Mouse (Mus musculus): Measurements from ENCODE around the gene Rapgef6. TPM values are rescaled to one million over a fixed set of nuclear protein-coding genes. Genes with fewer than 3 reads are reported as not detected.
"Not testable (repeated sequence)": the region's sequence is repeated elsewhere in the genome, so short reads cannot be mapped to it uniquely, and the experiment has no call there.

Rapgef6 gene
- polyA plus RNA-seq, 1 experiment from 2014 or later, result 34.3 TPM

DNA sequence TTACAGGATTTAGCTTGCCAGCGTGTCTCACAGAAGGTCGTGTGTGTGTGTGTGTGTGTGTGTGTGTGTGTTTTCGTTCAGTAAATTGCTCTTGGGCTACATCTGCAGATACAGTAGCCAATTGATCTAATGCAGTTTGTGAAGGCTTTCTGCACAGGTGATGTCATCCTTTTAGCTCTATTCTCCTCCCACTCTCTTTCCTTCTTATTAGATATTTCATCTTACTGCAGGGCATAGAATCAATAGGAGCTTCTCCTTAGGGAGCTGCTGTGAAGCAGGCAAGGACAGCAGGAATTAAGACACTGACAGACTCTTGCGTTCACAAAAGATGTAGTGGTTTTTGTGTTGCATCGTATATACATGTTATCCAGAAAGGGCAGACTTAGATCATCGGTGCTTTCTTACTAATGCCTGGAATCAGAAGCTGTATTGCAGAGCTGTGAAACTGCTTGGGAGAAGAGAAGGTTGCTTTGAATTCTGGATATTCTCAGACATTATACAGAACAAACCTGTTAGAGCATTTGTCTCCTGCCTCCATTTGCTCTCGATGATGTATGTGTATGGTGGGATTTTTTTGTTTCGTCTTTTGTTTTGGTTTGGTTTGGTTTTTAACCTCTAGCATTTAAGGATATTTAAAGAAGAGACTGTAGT is 73.4 kb downstream of the Rapgef6 start:
- H3K9me3 ChIP-seq (replicated peaks), result no peaks in the 10 kb centered on the region
- WGBS, result 94% methylated on average over 8 of the region's 8 CpGs
- H3K36me3 ChIP-seq, result no peaks in the 10 kb centered on the region
- no peak overlapping the region for H3K4me3 ChIP-seq
- H3K27ac ChIP-seq, result no peak overlapping the region
- no peaks in the 10 kb centered on the region for H3K27me3 ChIP-seq (ENCODE audit: low read depth, poor library complexity, severe bottlenecking)
- no peaks in the 10 kb centered on the region for H3K4me1 ChIP-seq
- no peak for DNase-seq (ENCODE audit: low spot score)

DNA sequence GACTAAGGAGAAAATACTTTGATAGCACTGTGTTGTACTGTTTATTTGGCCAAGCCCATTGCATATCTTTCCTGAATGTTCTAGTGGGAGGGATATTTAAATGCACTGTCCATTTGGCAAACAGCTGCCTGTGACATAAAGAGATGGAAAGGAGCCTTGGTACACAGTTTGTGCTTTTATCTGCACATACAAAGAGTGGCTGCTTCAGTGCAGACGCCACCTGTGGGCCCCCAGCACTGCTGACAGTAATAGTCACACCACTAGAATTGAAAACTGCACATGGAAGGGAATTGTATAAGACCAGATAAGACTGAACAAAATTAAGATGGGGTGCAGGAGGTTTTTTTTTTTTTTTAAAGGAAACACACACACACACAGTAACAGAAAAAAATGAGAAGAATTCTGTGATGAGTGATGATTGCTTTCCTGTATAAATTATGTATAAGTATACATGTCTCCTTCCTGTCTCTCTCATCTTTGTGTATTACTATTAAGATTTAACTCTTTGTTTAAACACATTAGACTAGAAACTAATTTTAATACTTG is 75.3 kb downstream of the Rapgef6 start:
- Histone ChIP-seq H3K9me3 (replicated peaks) (no peaks in the 10 kb centered on the region), H3K4me1 (no peaks in the 10 kb centered on the region), H3K4me3 (no peak overlapping the region), H3K27ac (no peak overlapping the region), H3K36me3 (no peaks in the 10 kb centered on the region), H3K27me3 (ENCODE audit: low read depth, poor library complexity, severe bottlenecking) (no peaks in the 10 kb centered on the region)
- 74% methylated on average over 1 of the region's 1 CpGs for WGBS
- DNase-seq (ENCODE audit: low spot score), result no peak

DNA sequence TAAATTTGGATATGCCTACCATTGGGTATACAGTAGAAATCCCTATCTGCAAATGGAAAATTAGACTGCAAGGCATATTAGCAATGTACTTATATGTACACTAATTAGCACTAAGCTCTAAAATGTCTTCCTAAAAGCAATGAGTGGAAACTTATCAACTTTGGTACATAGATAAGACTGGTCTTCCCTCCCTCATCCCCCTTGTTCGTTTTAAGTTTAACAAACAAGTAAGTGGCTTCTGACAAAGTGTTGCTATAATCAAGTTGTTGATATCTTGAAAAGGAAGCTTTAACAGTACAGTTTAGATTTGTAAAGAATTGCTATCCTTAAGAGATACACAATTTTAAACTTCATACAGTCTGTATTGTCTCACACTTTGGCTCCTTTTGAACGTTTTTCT is 78.5 kb downstream of the Rapgef6 start:
- Histone ChIP-seq H3K4me3 (no peak overlapping the region), H3K27ac (no peak overlapping the region), H3K9me3 (replicated peaks) (no peaks in the 10 kb centered on the region), H3K27me3 (ENCODE audit: low read depth, poor library complexity, severe bottlenecking) (no peaks in the 10 kb centered on the region), H3K36me3 (no peaks in the 10 kb centered on the region), H3K4me1 (no peaks in the 10 kb centered on the region)
- no peak for DNase-seq (ENCODE audit: low spot score)
- WGBS, result 88% methylated on average over 2 of the region's 2 CpGs

DNA sequence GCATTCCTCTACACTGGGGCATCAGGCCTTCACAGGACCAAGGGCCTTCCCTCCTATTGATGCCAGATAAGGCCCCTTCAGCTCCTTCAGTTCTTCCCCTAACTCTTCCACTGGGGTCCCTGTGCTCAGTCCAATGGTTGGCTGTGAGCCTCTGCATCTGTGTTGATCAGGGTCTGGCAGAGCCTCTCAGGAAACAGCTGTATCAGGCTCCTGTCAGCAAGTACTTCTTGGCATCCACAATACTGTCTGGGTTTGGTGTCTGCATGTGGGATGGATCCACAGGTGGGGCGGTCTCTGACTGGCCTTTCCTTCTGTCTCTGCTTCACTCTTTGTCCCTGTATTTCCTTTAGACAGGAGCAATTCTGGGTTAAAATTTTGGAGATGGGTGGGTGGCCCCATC is 80.1 kb downstream of the Rapgef6 start:
- DNase-seq (ENCODE audit: low spot score); H3K4me1 ChIP-seq; H3K9me3 ChIP-seq (replicated peaks); H3K27me3 ChIP-seq (ENCODE audit: low read depth, poor library complexity, severe bottlenecking); H3K27ac ChIP-seq; H3K36me3 ChIP-seq; H3K4me3 ChIP-seq: not testable (repeated sequence)
- 93% methylated on average over 1 of the region's 1 CpGs for WGBS

DNA sequence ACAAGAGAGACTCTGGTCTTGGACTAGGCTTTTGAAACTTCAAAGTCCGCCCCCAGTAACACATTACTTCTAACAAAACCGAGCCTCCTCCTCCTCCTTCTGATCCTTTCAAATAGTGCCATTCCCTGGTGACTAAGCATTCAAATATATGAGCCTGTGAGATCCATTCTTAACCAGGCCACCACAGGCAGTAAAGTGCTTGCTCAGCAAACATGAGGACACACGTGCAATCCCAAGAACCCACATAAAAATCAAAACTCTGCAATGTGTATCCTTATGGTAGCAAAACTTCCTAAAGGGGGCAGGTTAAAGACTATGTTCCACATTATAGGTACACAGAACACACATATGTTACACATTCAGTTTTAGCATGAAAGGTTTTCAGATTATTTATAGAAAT is 81.8 kb downstream of the Rapgef6 start:
- Histone ChIP-seq H3K36me3 (no peaks in the 10 kb centered on the region), H3K27me3 (ENCODE audit: low read depth, poor library complexity, severe bottlenecking) (no peaks in the 10 kb centered on the region), H3K4me1 (no peaks in the 10 kb centered on the region), H3K4me3 (no peak overlapping the region), H3K9me3 (replicated peaks) (no peaks in the 10 kb centered on the region), H3K27ac (no peak overlapping the region)
- DNase-seq (ENCODE audit: low spot score), result no peak
- whole genome bisulfite sequencing, result 85% methylated on average over 3 of the region's 3 CpGs

DNA sequence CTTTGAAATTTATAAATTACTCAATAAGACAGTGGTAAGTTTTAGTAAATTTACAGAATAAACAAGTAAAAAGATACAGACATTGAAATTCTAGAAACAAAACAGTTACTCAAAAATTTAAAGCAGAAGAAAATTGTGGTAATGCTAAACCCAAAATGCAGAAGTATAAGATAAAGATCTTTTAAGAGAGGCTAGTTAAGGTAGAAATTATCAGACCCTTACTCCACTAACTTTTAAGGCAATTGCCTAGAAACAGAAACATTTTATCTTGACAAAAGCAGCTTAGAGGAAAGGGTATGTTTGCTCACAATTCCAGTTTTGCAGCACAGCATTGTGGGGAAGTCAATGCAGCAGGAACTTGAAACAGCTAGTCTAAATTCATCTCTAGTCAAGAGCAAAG is 91.0 kb downstream of the Rapgef6 start:
- no peaks in the 10 kb centered on the region for H3K4me1 ChIP-seq
- H3K27ac ChIP-seq, result no peak overlapping the region
- H3K36me3 ChIP-seq, result no peaks in the 10 kb centered on the region
- H3K4me3 ChIP-seq, result no peak overlapping the region
- DNase-seq (ENCODE audit: low spot score), result no peak
- no peaks in the 10 kb centered on the region for H3K9me3 ChIP-seq (replicated peaks)
- H3K27me3 ChIP-seq (ENCODE audit: low read depth, poor library complexity, severe bottlenecking), result no peaks in the 10 kb centered on the region

- WGBS, result 87% methylated on average over 1 of the region's 1 CpGs
- no peaks in the 10 kb centered on the region for H3K9me3 ChIP-seq (replicated peaks)
- DNase-seq (ENCODE audit: low spot score), result no peak
- H3K27me3 ChIP-seq (ENCODE audit: low read depth, poor library complexity, severe bottlenecking), result no peaks in the 10 kb centered on the region
- H3K27ac ChIP-seq, result no peak overlapping the region
- H3K36me3 ChIP-seq, result no peaks in the 10 kb centered on the region
- no peak overlapping the region for H3K4me3 ChIP-seq
- no peaks in the 10 kb centered on the region for H3K4me1 ChIP-seq
Observed at GRCm38 (mm10) chr11:54614560-54614959, 91.9 kb downstream of the Rapgef6 start.

- Histone ChIP-seq H3K4me1 (no peaks in the 10 kb centered on the region), H3K27ac (no peak overlapping the region), H3K9me3 (replicated peaks) (no peaks in the 10 kb centered on the region), H3K4me3 (no peak overlapping the region), H3K27me3 (ENCODE audit: low read depth, poor library complexity, severe bottlenecking) (no peaks in the 10 kb centered on the region), H3K36me3 (peaks cover 11% of the 10 kb centered on the region; the same call in 1 of the 2 replicates)
- DNase-seq (ENCODE audit: low spot score), result no peak
- WGBS, result 67% methylated on average over 2 of the region's 2 CpGs
Observed at GRCm38 (mm10) chr11:54618841-54619240, 96.2 kb downstream of the Rapgef6 start.

DNA sequence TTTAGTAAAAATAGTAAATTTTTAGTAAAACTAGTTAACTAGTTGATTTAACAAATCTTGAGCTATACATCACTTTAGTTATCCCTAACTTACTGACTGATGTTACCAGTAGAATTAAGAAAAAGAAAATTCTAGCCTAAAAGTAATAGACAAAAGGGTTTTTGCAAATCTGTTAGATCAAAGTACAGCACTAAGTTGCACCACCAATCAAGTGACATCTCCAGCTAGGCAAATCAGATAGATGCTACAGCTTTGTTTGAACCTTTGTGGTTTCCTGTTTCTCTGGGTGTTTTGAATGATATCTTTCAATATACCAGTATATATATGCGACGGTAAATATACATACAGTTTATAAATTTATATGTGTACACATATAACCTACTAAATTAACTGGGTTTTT is 99.1 kb downstream of the Rapgef6 start:
- Histone ChIP-seq H3K27ac (no peak overlapping the region), H3K4me1 (no peaks in the 10 kb centered on the region), H3K9me3 (replicated peaks) (no peaks in the 10 kb centered on the region), H3K36me3 (peaks cover 11% of the 10 kb centered on the region; the same call in 1 of the 2 replicates), H3K27me3 (ENCODE audit: low read depth, poor library complexity, severe bottlenecking) (no peaks in the 10 kb centered on the region), H3K4me3 (no peak overlapping the region)
- DNase-seq (ENCODE audit: low spot score), result no peak
- 95% methylated on average over 2 of the region's 2 CpGs for WGBS

GRCm38 (mm10) chr11:54626905-54627304 is 104.3 kb downstream of the Rapgef6 start:
- H3K27me3 ChIP-seq (ENCODE audit: low read depth, poor library complexity, severe bottlenecking), result no peaks in the 10 kb centered on the region
- H3K4me3 ChIP-seq, result no peak overlapping the region
- WGBS, result 87% methylated on average over 1 of the region's 1 CpGs
- no peaks in the 10 kb centered on the region for H3K9me3 ChIP-seq (replicated peaks)
- H3K4me1 ChIP-seq, result no peaks in the 10 kb centered on the region
- no peak for DNase-seq (ENCODE audit: low spot score)
- peaks cover 15% of the 10 kb centered on the region for H3K36me3 ChIP-seq
- H3K27ac ChIP-seq, result no peak overlapping the region

DNA sequence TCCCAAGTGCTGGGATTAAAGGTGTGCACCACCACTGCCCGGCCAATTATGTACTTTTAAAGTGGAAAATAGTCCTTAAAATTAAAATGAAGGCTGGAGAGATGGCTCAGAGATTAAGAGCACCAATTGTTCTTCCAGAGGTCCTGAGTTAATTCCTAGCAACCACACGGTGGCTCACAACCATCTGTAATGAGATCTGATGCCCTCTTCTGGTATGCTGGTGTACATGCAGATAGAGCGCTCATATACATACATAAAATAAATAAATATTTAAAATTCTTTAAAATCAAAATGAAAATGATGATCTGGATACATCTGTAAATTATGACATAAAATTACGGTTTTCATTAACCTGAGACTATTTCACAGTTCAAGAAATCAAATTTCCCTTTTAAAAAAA is 123.8 kb downstream of the Rapgef6 start:
- WGBS, result 94% methylated on average over 4 of the region's 4 CpGs
- Histone ChIP-seq H3K4me3 (no peak overlapping the region), H3K4me1 (no peaks in the 10 kb centered on the region), H3K36me3 (peaks cover 39% of the 10 kb centered on the region), H3K27me3 (ENCODE audit: low read depth, poor library complexity, severe bottlenecking) (no peaks in the 10 kb centered on the region), H3K27ac (no peak overlapping the region), H3K9me3 (replicated peaks) (no peaks in the 10 kb centered on the region)
- no peak for DNase-seq (ENCODE audit: low spot score)

DNA sequence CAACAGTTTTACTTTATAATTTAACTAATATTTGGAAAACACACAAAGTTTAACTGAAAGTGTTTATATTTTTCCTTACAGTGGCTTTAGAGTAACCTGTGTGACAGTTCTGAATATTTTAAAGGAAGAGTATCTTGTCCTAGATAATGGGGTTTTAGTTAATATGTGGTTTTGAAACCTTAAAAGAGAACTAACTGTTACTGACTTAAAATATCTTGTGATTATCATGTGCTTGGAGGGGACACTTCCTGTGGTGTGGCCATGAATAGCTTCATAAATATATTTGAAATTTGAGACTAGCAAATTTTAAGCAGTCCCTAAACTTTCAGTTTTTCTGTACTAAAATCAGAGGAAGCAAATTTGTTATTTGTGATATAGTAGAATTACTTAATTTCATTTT is 125.9 kb downstream of the Rapgef6 start:
- no peak overlapping the region for H3K27ac ChIP-seq
- no peak overlapping the region for H3K4me3 ChIP-seq
- no peaks in the 10 kb centered on the region for H3K27me3 ChIP-seq (ENCODE audit: low read depth, poor library complexity, severe bottlenecking)
- H3K36me3 ChIP-seq, result peaks cover 28% of the 10 kb centered on the region
- no peak for DNase-seq (ENCODE audit: low spot score)
- H3K9me3 ChIP-seq (replicated peaks), result no peaks in the 10 kb centered on the region
- H3K4me1 ChIP-seq, result no peaks in the 10 kb centered on the region

- no peak for DNase-seq (ENCODE audit: low spot score)
- 90% methylated on average over 2 of the region's 2 CpGs for WGBS
- Histone ChIP-seq H3K9me3 (replicated peaks) (no peaks in the 10 kb centered on the region), H3K4me3 (no peak overlapping the region), H3K4me1 (no peaks in the 10 kb centered on the region), H3K36me3 (peaks cover 27% of the 10 kb centered on the region), H3K27me3 (ENCODE audit: low read depth, poor library complexity, severe bottlenecking) (no peaks in the 10 kb centered on the region), H3K27ac (no peak overlapping the region)
Observed at GRCm38 (mm10) chr11:54655420-54655819, 132.8 kb downstream of the Rapgef6 start.
